Mouse (Mus musculus) monocyte, adult 5-6 weeks (primary cell): Measurements from ENCODE around the gene Hist1h4k. TPM values are rescaled to one million over a fixed set of nuclear protein-coding genes. Genes with fewer than 3 reads are reported as not detected.
"Not testable (repeated sequence)": the region's sequence is repeated elsewhere in the genome, so short reads cannot be mapped to it uniquely, and the experiment has no call there.

ENCODE experiments used
- ATAC-seq: fragments of 153-309, 156-312 bp; replicated peaks from 2 replicates; pipeline ENCODE4 v1.8.0; 2017; ENCODE audit warnings: mild to moderate bottlenecking; ENCODE audit not compliant: low TSS enrichment, insufficient number of reproducible peaks, severe bottlenecking, poor library complexity, low FRiP score
- total RNA-seq: library from RNA; stranded (forward); fragments of 200-1000, 200-491, 200-594 nt; gene quantifications from 3 replicates; pipeline ENCODE4 v1.2.3, GENCODE M21; 2017

Hist1h4k gene
- total RNA-seq, 1 experiment from 2014 or later = 135 TPM

DNA sequence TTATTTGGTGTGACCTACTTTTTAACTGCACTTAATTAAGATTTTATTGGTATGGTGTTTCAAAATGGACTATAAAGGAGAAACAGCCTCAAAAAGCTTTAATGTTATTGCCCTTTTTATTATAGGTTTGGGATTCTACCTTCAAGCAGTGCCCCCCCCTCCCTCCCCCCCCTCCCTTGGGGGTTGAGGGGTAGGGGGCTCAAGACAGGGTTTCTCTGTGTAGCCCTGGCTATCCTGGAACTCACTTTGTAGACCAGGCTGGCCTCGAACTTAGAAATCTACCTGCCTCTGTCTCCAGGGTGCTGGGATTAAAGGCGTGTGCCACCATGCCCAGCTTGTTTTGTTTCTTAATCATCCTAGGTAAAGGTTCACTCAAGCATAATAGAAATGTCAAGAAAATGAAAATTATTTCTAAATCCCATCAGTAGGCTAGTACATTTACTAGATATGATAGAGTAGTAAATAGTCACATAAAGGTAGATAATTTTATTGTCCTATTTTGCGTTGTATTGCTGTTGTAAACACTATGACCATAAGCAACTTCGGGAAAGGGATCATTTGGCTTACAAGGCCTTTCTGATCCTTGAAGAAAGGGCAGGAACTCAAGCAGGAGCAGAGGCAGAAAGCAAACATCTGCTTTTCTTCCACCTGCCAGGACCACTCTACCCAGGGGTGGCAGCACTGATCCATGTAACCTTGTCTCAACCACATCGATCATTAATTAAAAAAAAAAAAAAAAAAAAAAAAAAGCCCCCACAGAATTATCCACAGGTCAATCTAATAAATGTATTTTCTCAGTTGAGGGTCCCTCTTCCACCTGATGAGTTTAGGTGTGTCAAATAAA lies 27.1 kb downstream of the Hist1h4k start:
- ATAC-seq = no peak

- ATAC-seq = no peak
Observed at GRCm38 (mm10) chr13:21722373-21722925, 27.9 kb downstream of the Hist1h4k start.

DNA sequence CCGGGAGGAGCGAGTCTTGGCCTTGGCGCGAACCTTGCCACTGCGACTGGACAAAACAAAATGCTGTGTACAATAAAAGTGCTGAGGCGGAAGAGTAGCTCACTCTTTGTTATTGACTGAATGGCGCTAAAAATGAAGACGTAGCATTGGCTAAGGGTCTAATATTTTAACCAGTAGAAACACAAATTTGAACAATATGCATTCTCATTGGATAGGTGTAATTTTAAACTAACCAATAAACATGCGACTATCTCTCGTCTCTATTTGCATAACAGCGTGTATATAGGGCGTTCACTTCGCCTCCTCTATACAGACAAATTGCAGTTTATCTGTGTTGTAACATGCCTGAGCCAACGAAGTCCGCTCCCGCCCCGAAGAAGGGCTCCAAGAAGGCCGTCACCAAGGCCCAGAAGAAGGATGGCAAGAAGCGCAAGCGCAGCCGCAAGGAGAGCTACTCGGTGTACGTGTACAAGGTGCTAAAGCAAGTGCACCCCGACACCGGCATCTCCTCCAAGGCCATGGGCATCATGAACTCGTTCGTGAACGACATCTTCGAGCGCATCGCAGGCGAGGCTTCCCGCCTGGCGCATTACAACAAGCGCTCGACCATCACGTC lies 28.4 kb downstream of the Hist1h4k start, which contains the start of gene Hist1h2bm:
Gene Hist1h2bm, plus strand, starts transcription at position 288 of the 616 bp plus-strand sequence.
- ATAC-seq = peak; percentile 94

- not testable (repeated sequence) for ATAC-seq
Observed at GRCm38 (mm10) chr13:21721107-21721756, 29.1 kb downstream of the Hist1h4k start.

- no peak for ATAC-seq
Observed at GRCm38 (mm10) chr13:21718381-21719080, 31.8 kb downstream of the Hist1h4k start.

DNA sequence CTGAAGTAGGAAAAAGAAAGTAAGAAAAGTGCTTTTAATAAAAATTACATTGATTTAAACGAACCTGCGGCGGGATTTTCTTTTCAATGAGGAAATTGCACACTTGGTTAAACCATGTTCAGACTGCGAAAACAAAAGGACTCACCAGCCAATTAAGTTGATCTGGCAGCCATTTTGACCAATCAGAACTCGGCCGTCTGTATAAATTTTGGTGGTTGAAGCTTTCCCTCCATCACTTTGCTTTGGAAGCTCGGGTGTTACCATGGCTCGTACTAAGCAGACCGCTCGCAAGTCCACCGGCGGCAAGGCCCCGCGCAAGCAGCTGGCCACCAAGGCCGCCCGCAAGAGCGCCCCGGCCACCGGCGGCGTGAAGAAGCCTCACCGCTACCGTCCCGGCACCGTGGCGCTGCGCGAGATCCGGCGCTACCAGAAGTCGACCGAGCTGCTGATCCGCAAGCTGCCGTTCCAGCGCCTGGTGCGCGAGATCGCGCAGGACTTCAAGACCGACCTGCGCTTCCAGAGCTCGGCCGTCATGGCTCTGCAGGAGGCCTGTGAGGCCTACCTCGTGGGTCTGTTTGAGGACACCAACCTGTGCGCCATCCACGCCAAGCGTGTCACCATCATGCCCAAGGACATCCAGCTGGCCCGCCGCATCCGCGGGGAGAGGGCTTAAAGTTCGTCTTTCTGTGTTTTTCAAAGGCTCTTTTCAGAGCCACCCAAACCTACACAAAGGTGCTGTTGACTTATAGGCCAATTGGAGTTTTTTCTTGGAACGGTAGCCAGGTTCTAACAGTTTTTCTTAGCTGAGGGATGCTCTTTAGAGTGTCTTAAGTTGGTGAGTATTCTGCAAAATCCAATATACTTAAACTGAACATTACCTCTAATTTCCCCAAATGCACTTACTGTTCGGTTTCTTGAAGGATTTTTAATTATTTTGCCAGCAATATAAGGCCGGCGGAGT lies 32.6 kb downstream of the Hist1h4k start, which contains the start of gene Hist1h3h:
Gene Hist1h3h, plus strand, starts transcription at position 263 of the 961 bp plus-strand sequence.
- peak; percentile 47; the same call in 1 of the 2 replicates for ATAC-seq

GRCm38 (mm10) chr13:21716540-21717391 lies 33.5 kb downstream of the Hist1h4k start:
- ATAC-seq = peak; percentile 54

DNA sequence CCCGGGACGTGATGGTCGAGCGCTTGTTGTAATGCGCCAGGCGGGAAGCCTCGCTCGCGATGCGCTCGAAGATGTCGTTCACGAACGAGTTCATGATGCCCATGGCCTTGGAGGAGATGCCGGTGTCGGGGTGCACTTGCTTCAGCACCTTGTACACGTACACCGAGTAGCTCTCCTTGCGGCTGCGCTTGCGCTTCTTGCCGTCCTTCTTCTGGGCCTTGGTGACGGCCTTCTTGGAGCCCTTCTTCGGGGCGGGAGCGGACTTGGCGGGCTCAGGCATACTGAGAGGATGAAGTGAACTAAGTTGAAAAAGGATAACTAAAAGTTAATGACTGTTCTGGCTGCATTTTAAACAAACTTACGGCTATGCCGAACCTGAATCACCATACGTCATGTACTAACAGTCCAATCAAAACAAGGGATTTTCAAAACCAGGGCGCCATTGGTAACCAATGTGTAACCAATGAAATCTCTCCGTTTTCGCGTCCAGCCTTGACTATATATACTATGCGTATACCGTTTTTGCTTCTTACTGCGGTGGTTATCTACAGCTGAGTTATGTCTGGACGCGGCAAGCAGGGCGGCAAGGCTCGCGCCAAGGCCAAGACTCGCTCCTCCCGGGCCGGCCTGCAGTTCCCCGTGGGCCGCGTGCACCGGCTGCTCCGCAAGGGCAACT lies 34.3 kb downstream of the Hist1h4k start, which contains the start of the genes Hist1h2bl and Hist1h2ai:
Gene Hist1h2bl, minus strand, starts transcription at position 280 of the 676 bp plus-strand sequence.
Gene Hist1h2ai, plus strand, starts transcription at position 559 of the 676 bp plus-strand sequence.
- peak; percentile 84 for ATAC-seq

DNA sequence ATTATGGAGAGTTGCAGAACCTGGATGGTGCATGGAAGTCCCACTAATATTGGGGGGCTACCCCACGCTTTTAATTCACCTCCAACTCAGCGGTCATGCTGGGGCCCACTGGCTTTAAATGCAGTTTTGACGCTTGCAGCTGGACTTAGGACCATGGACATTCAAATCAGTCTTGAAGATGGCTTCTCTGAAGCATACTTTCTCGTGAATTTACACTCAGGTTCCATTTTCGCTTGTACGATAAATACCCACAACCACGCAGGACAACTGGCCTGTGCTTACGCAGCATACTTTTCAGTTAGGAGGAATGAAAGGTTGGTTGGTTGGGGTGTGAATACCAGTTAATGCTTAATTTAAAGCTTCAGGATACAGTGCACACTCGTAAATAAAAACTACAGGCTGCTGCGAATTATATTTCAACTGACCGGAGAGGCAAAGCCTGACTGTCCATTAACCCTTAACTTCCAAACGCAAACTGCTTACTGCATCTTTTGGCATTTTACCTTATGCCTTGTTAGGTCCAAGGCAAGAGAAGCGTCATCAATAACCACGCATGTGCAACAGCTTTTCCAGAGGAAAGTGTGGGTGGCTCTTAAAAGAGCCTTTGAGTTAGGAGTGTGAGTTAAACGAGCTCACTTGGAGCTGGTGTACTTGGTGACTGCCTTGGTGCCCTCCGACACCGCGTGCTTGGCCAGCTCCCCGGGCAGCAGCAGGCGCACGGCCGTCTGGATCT lies 35.0 kb downstream of the Hist1h4k start:
- ATAC-seq = no peak

DNA sequence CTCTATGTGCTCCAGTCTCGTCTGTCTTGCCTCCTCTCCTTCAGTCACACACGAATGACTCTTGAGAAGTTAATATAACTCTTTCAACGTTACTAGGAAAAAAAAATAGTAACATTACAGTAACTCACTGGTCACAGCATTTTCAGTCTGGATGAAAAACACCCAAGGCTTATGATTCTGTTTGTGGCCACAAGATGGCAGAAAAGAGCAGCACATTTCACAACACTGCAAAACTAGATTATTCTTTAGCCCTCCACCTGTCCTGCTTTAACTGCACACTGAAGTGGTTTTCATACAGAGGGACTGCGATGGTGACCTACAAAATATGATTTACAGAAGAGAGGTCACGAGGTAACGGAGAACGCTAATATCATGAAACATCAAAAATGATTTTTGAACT lies 35.6 kb downstream of the Hist1h4k start:
- peak; percentile 46 for ATAC-seq

GRCm38 (mm10) chr13:21711698-21712097 lies 38.6 kb downstream of the Hist1h4k start:
- no peak for ATAC-seq

- ATAC-seq = no peak
Observed at GRCm38 (mm10) chr13:21710821-21711525, 39.3 kb downstream of the Hist1h4k start.

GRCm38 (mm10) chr13:21710031-21710711 lies 40.1 kb downstream of the Hist1h4k start:
- ATAC-seq = peak; percentile 79

DNA sequence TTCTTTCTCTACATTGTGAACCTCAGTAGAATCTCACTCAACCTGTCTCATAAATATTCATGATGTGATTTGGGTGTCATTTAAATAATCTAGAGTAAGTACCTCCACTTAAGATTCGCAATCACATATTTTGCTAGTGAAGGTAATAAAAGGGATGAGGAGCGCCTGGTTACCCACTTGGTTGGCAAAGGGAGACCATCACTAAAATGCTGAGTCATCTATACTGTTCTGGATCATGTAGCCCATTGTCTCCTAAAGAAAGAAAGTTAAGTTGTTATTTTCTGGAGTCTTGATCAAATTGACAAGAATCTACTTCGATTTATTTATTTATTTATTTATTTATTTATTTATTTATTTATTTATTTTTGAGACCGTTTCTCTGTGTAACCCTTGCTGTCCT lies 43.6 kb downstream of the Hist1h4k start:
- no peak for ATAC-seq
